Mouse (Mus musculus) gastrocnemius, adult 2 months (tissue): ENCODE measurements around the gene Tfdp2. TPM values are rescaled to one million over a fixed set of nuclear protein-coding genes. Genes with fewer than 3 reads are reported as not detected.

Experiments
- DNase-seq: peaks from one replicate; pipeline ENCODE4 v3.0.0; 2022
- H3K27ac ChIP-seq: fragments of 200-600 bp; 2 replicates; pipeline ENCODE4 v1.8.1; 2022; ENCODE audit warnings: mild to moderate bottlenecking
- H3K4me3 ChIP-seq: fragments of 200-600 bp; 2 replicates; pipeline ENCODE4 v1.8.1; 2022; ENCODE audit warnings: mild to moderate bottlenecking, moderate library complexity
- CTCF ChIP-seq: fragments of 200-600 bp; IDR thresholded peaks from 2 replicates; pipeline ENCODE4 v1.8.1; 2022; ENCODE audit warnings: antibody characterized with exemption, mild to moderate bottlenecking, moderate library complexity
- intact Hi-C: fragments of 180-260 bp; cut with DNase I; formaldehyde crosslinking; loops from one replicate; pipeline ENCODE4 v1.15.1; 2025
- total RNA-seq, 2 experiments: library from RNA; stranded (reverse); gene quantifications; 2 replicates each; pipeline ENCODE4 v1.2.3; 2021

Tfdp2 gene
- total RNA-seq, 2 experiments from 2014 or later: 37.3 to 54.8 TPM

GRCm38 (mm10) chr9:96275543-96275942 is 79.5 kb downstream of the Tfdp2 start:
- Histone ChIP-seq H3K4me3 (no peak overlapping the region), H3K27ac (no peak overlapping the region)
- DNase-seq: no peak
- TF ChIP-seq CTCF: no peak
- intact Hi-C loops: no loop called here

- no peak for DNase-seq
- peak; percentile 34 for TF ChIP-seq CTCF
- H3K4me3 ChIP-seq: no peak overlapping the region
- no peak overlapping the region for H3K27ac ChIP-seq
- intact Hi-C loops: loop anchor here (2.0 kb wide), 1 partner anchor 211 kb away; no protein-coding TSS in a partner anchor
Measured at GRCm38 (mm10) chr9:96281497-96281896, 85.4 kb downstream of the Tfdp2 start.

- Histone ChIP-seq H3K4me3 (no peak overlapping the region), H3K27ac (no peak overlapping the region)
- no peak for DNase-seq
- intact Hi-C loops: no loop called here
- no peak for TF ChIP-seq CTCF
Measured at GRCm38 (mm10) chr9:96282082-96282481, 86.0 kb downstream of the Tfdp2 start.

GRCm38 (mm10) chr9:96284916-96285315 is 88.8 kb downstream of the Tfdp2 start:
- no peak for DNase-seq
- intact Hi-C loops: no loop called here

GRCm38 (mm10) chr9:96292144-96292543 is 96.1 kb downstream of the Tfdp2 start:
- no peak for TF ChIP-seq CTCF
- Histone ChIP-seq H3K4me3 (no peak overlapping the region), H3K27ac (no peak overlapping the region)
- no peak for DNase-seq
- intact Hi-C loops: no loop called here

More at GRCm38 (mm10) chr9:96284916-96285315, 88.8 kb downstream of the Tfdp2 start:
- Histone ChIP-seq H3K4me3 (no peak overlapping the region), H3K27ac (no peak overlapping the region)
- TF ChIP-seq CTCF: peak; percentile 65

GRCm38 (mm10) chr9:96299324-96300008 is 103.4 kb downstream of the Tfdp2 start:
- Histone ChIP-seq H3K4me3 (no peak overlapping the region), H3K27ac (0 out of 2 replicates have a peak overlapping the region, but pooled peaks have one; percentile 24)
- DNase-seq: no peak
- TF ChIP-seq CTCF: no peak
- intact Hi-C loops: no loop called here

- DNase-seq: no peak
- no peak for TF ChIP-seq CTCF
- intact Hi-C loops: no loop called here
- no peak overlapping the region for H3K27ac ChIP-seq
- H3K4me3 ChIP-seq: no peak overlapping the region
Measured at GRCm38 (mm10) chr9:96308816-96309215, 112.7 kb downstream of the Tfdp2 start.

- DNase-seq: no peak
- intact Hi-C loops: no loop called here
- no peak for TF ChIP-seq CTCF
- no peak overlapping the region for H3K4me3 ChIP-seq
- no peak overlapping the region for H3K27ac ChIP-seq
Measured at GRCm38 (mm10) chr9:96312074-96312473, 116.0 kb downstream of the Tfdp2 start.

GRCm38 (mm10) chr9:96319333-96319732 is 123.3 kb downstream of the Tfdp2 start:
- no peak for TF ChIP-seq CTCF
- Histone ChIP-seq H3K4me3 (no peak overlapping the region), H3K27ac (no peak overlapping the region; the same call in 1 of the 2 replicates)
- DNase-seq: no peak
- intact Hi-C loops: no loop called here

- Histone ChIP-seq H3K27ac (no peak overlapping the region), H3K4me3 (no peak overlapping the region)
- no peak for TF ChIP-seq CTCF
- intact Hi-C loops: no loop called here
- DNase-seq: no peak
Measured at GRCm38 (mm10) chr9:96320551-96320980, 124.5 kb downstream of the Tfdp2 start.

- Histone ChIP-seq H3K27ac (no peak overlapping the region), H3K4me3 (no peak overlapping the region)
- DNase-seq: no peak
- intact Hi-C loops: no loop called here
- no peak for TF ChIP-seq CTCF
Measured at GRCm38 (mm10) chr9:96322411-96323152, 126.5 kb downstream of the Tfdp2 start.

GRCm38 (mm10) chr9:96324502-96324901 is 128.4 kb downstream of the Tfdp2 start:
- no peak for TF ChIP-seq CTCF
- Histone ChIP-seq H3K4me3 (no peak overlapping the region), H3K27ac (no peak overlapping the region)
- no peak for DNase-seq
- intact Hi-C loops: no loop called here

GRCm38 (mm10) chr9:96326496-96326923 is 130.4 kb downstream of the Tfdp2 start:
- Histone ChIP-seq H3K4me3 (no peak overlapping the region), H3K27ac (no peak overlapping the region)
- TF ChIP-seq CTCF: no peak
- peak; percentile 46 for DNase-seq
- intact Hi-C loops: no loop called here
